Mouse (Mus musculus) urinary bladder, postnatal 14 days (tissue): ENCODE measurements around the gene Grb2.

Experiments
- DNase-seq: peaks from one replicate; pipeline ENCODE4 v3.0.0; 2021; ENCODE audit warnings: low spot score

Grb2 gene

DNA sequence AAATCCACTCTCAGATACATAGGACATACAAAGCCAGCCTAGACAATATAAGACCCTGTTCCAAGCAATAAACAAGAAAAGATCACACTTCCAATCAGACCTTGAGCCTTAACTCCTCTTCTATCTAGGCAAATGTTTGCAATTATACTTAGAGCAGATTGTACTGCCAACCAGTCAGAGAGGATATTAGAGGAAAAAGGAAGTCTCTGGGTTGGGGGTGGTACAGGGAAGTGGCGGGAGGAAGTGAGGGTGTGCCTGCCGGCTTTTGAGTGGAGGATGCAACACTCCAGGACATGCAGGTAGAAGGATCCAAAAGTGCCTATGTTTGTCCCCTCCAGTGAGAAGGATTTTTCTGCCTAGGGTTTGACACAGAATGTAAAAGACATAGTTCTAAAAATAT lies 3.9 kb upstream of the Grb2 start:
- no peak for DNase-seq

DNA sequence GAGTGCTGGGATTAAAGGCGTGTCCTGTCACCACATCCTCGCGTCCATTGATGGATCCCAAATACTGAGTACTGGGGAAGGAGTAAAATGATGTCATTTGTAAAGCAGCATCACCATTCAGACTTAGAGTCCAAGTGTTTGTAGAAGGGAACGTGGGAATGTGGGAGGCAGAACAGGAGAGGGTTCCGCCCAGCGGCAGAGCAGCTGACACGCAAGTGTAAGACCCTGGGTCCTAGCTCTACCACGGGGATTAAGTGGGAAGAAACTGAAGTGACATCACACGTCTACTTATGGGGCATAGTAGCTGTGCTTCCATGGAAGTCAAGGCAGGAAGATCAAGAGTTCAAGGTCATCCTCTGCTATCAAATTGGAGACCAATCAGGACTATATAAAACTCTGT lies 2.7 kb upstream of the Grb2 start:
- DNase-seq, result no peak

- no peak for DNase-seq
Measured at GRCm38 (mm10) chr11:115709829-115710559, 1.6 kb upstream of the Grb2 start.

GRCm38 (mm10) chr11:115708956-115709828 lies 795 bp upstream of the Grb2 start:
- peak; percentile 34 for DNase-seq

DNA sequence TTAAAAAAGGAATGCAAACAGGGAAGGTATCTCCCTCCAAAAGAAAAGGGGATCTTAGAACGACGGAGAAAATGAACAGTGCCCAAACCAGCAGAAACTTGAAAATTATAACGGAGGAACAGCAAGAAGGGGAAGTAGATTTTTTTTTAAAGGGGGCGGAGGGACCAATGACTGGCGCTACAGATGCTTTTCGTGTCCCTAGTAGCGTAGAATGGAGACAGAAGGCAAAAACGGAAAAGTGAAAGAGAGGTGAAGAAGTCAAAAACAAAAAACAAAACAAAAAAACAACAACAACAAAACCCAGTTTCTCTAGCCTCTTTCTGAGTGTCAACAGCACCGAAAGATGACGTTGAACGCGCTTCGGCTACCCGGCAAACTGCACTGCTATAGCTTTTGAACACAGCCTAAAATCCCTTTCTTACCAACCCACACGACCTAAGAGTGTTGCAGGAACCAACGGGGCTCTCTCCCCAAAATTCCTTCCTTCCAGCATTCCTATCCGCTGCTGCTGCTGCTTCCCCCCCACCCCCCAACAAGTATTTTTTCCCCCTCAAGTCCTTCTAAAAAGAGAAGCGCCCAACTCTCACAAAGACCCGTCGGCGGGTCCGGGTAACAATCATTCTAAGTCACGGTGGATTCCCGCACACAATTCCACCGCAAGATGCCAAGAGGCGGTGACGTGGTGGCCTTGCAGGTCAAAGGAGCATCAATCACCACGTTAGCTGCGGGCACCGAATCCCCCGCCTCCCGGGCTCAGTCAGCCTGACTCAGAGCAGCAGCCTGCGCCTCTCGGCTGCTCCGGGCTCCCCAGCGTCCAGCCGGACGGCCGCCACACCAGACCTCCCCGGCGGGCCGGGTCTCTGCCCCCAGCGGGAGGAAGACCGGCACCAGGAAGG lies 836 bp downstream of the Grb2 start:
- peak; percentile 40 for DNase-seq

- no peak for DNase-seq
Measured at GRCm38 (mm10) chr11:115706584-115706983, 1.8 kb downstream of the Grb2 start.

GRCm38 (mm10) chr11:115705561-115705960 lies 2.8 kb downstream of the Grb2 start:
- no peak for DNase-seq

- no peak for DNase-seq
Measured at GRCm38 (mm10) chr11:115704648-115705047, 3.7 kb downstream of the Grb2 start.

DNA sequence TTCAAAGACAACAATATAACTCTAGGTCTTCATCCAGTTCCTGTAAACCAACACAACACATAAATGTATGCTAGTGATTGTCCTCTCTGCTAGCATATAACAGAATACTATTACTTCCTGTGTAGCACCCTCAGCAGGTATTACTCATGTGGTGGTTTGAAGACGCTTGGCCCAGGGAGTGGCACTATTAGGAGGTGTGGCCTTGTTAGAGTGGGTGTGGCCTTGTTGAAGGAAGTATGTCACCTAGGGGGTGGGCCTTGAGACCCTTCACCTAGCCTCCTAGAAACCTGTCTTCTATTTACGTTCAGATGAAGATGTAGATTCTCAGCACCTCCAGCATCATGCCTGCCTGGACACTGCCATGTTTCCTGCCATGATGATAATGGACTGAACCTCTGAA lies 4.9 kb downstream of the Grb2 start:
- DNase-seq, result no peak

DNA sequence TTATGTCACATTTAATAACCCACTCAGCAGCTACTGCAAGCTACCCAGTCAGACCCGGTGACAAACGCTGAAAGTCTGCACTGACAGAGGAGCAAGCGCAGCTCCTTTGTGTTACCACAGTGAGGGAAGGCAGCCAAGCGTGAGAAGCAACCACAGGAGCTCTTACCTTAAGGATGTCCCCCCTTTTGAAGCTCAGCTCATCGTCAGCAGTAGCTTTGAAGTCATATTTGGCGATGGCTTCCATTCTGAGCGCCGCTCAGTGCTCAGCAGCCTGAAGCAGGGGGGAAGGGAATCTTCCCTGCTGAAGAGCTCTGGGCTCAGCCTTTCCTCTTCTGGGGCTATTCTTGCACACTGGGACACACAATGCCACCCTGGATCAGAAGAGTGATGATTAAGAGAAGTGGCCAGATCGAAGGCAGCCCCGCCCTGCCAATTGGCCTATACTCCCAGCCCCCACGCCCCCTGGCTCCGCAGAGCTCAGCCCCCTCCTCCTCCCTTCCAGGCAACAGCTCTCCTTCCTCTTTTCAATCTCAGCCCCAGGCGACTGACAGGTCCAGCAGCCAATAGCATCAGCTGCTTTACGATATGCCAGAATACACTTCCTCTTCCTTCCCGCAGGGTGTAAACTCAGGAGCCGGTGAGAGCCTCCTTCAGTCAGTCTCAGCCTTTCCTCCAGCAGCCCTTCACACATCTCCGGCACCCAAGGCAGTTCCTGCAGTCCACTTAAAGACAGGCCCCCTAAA lies 9.2 kb downstream of the Grb2 start:
- DNase-seq, result peak; percentile 92

- DNase-seq, result no peak
Measured at GRCm38 (mm10) chr11:115697722-115698121, 10.7 kb downstream of the Grb2 start.

DNA sequence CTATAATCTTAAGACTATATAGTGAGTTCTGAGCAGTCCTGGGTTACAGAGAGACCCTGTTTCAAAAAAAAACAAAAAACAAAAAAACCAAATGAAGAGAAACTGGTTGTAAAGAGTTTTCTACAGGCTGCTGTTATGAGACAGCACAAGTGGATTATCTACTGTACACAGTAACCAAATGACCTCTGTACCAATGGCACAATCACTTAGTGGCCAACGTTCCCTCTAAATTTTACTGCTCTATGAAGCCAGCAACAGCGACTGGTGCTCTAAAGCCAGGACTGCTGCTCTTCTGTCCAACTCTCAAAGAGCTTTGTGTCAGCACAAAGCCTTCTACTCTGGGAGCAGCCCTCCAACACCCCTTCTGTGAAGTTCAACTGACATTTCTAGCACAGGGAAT lies 11.3 kb downstream of the Grb2 start:
- DNase-seq, result no peak

DNA sequence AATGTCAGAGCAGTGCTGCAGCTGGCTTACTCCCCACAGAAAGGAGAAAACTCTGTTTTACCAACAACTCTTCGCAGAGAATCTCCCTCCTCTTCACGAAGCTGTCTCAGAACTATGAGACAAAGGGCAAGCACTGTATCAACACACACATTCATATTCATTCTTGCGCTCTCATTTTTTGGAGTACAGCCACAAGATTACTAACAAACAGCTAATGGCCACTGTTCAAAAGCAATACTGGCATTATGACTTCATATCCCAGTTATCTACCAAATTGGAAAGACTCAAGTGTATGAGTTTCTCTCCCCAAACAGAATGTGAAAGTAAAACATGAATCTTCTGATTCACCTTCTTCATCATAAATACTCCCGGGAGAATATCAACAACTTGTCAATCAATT lies 11.9 kb downstream of the Grb2 start:
- no peak for DNase-seq

DNA sequence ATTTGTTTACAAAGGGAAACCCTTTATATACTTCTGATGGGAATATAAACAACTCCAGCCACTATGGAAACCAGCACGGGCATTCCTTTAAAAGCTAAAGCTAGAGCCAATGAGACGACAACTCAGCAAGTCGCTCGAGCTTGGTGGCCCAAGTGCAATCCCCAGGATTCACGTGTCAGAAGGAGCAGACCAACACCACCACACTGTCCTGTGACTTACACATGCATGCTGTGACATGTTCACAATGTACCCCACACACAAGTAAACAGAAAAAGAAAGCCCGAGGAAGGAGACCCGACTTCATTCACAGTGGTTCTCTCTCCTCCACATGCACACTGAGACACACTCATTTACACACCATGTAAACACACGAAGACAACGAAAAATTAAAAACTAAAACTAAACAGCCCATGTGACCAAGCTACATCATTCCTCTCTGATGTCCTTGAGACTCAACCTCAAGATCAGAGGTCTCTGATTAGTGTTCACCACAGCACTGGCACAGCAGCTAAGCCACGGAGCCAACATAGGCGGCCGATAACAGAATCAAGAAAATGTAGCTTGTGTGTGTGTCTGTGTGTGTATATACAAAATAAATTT lies 14.3 kb downstream of the Grb2 start:
- DNase-seq, result no peak

GRCm38 (mm10) chr11:115692800-115693199 lies 15.6 kb downstream of the Grb2 start:
- DNase-seq, result peak; percentile 19

DNA sequence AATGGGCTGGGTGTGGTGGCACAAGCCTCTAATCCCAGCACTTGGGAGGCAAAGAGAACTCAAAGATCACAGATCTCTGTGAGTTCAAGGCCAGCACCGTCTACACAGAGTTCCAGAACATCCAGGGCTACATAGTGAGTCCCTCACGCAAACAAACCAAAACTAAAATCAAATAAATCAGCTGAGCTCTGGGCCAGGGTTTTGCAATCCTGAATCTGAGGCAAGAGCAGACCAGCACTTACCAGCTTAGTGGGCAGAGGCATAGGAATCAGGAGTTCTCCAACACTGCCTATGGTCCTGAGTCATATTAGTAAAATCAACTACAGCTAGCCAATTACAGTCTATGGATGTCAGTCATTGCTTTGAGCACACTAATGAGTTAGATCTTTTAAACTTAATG lies 16.4 kb downstream of the Grb2 start:
- no peak for DNase-seq

GRCm38 (mm10) chr11:115691511-115691910 lies 16.9 kb downstream of the Grb2 start:
- no peak for DNase-seq

GRCm38 (mm10) chr11:115691013-115691412 lies 17.4 kb downstream of the Grb2 start:
- DNase-seq, result no peak

DNA sequence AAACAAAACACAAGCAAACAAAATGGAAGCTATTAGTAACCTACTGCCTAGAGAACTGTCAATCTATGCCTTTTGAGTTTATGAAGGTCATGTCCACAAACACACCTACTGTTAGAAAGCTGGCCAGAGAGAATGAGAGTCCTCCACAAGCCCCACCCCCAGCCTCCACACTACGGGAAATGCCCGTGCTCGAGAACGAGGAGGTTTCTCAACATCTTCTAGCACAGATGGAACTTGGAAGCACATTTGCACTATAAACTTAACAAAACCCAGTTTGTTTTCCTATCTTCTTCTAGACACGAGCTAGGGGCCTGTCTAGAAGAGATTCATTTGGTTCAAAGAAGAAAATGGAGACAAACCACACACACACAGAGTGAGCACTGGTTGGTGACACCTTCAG lies 18.0 kb downstream of the Grb2 start:
- DNase-seq, result no peak

GRCm38 (mm10) chr11:115689137-115689915 lies 19.1 kb downstream of the Grb2 start:
- no peak for DNase-seq
